Mouse (Mus musculus) hindbrain, embryonic 11.5 days (tissue): ENCODE data around the gene Dph3. TPM values are rescaled to one million over a fixed set of nuclear protein-coding genes. Genes with fewer than 3 reads are reported as not detected.
"Not testable (repeated sequence)": the region's sequence is repeated elsewhere in the genome, so short reads cannot be mapped to it uniquely, and the experiment has no call there.

Experiments used
- ATAC-seq: fragments of 200-750 bp; cut with Nextera tagmentation; 2 replicates; pipeline ENCODE4 v1.8.0; 2017; ENCODE audit warnings: mild to moderate bottlenecking, moderate TSS enrichment, moderate library complexity; ENCODE audit not compliant: low FRiP score
- DNase-seq: peaks from one replicate; pipeline ENCODE4 v3.0.0-alpha.2; 2015; ENCODE audit warnings: low spot score
- H3K27ac ChIP-seq: fragments of 300-500 bp; sonication (generic); 2 replicates; pipeline ENCODE4 v1.5.1; 2014; ENCODE audit warnings: mild to moderate bottlenecking, low read depth, low read length
- H3K27me3 ChIP-seq: fragments of 300-500 bp; sonication (generic); 2 replicates; pipeline ENCODE4 v1.6.1; 2014; ENCODE audit warnings: mild to moderate bottlenecking, low read length, moderate library complexity, mixed read lengths; ENCODE audit not compliant: control insufficient read depth, insufficient read depth
- H3K36me3 ChIP-seq: fragments of 300-500 bp; sonication (generic); 2 replicates; pipeline ENCODE4 v1.6.1; 2014; ENCODE audit warnings: mild to moderate bottlenecking, low read length, moderate library complexity, mixed read lengths; ENCODE audit not compliant: control insufficient read depth, insufficient read depth
- H3K4me1 ChIP-seq: fragments of 300-500 bp; sonication (generic); replicated peaks from 2 replicates; pipeline ENCODE4 v1.6.1; 2014; ENCODE audit warnings: low read length, mixed read lengths; ENCODE audit not compliant: control insufficient read depth, insufficient read depth
- H3K4me2 ChIP-seq: fragments of 300-500 bp; sonication (generic); replicated peaks from 2 replicates; pipeline ENCODE4 v1.6.1; 2014; ENCODE audit warnings: mild to moderate bottlenecking, low read depth, low read length
- H3K4me3 ChIP-seq: fragments of 300-500 bp; sonication (generic); 2 replicates; pipeline ENCODE4 v1.5.1; 2014; ENCODE audit warnings: low read depth, low read length
- H3K9ac ChIP-seq: fragments of 300-500 bp; sonication (generic); 2 replicates; pipeline ENCODE4 v1.6.1; 2014; ENCODE audit warnings: low read depth, low read length
- H3K9me3 ChIP-seq: fragments of 300-500 bp; sonication (generic); 2 replicates; pipeline ENCODE4 v1.6.1; 2016; ENCODE audit warnings: low read length; ENCODE audit not compliant: control insufficient read depth
- WGBS: fragments of 180-500 bp; shearing (Covaris S2); extraction: QIAGEN DNeasy Blood & Tissue Kit; methylation state at CpG from one replicate; pipeline ENCODE4 v1.1.7; 2014; 5-methylcytosine and 5-hydroxymethylcytosine counted together
- polyA plus RNA-seq: library from polyadenylated mRNA; unstranded; fragments of >200 nt; fragmentation: Nextera tagmentation; extraction: Ambion mirVana; gene quantifications from 2 replicates; pipeline ENCODE4 v1.2.1, GENCODE M21; 2014

Dph3 gene
- polyA plus RNA-seq, 1 experiment from 2014 or later, result 83.3 TPM

- WGBS, result 92% methylated on average over 10 of the region's 10 CpGs
- not testable (repeated sequence) for H3K4me2 ChIP-seq, H3K27ac ChIP-seq, H3K4me1 ChIP-seq, ATAC-seq, H3K36me3 ChIP-seq, H3K27me3 ChIP-seq, H3K9ac ChIP-seq, DNase-seq, H3K9me3 ChIP-seq, H3K4me3 ChIP-seq
Measured at GRCm38 (mm10) chr14:32112124-32112523, 26.6 kb upstream of the Dph3 start.

GRCm38 (mm10) chr14:32106911-32107310 lies 21.4 kb upstream of the Dph3 start:
- Histone ChIP-seq H3K4me1 (no peaks in the 10 kb centered on the region), H3K4me2 (no peak overlapping the region), H3K36me3 (no peaks in the 10 kb centered on the region), H3K27ac (no peak overlapping the region), H3K9me3 (no peaks in the 10 kb centered on the region), H3K27me3 (no peaks in the 10 kb centered on the region), H3K4me3 (no peak overlapping the region), H3K9ac (no peak overlapping the region)
- WGBS, result 93% methylated on average over 4 of the region's 4 CpGs
- DNase-seq (no peak), ATAC-seq (no peak)

GRCm38 (mm10) chr14:32105663-32106062 lies 20.1 kb upstream of the Dph3 start:
- WGBS, result 57% methylated on average over 7 of the region's 7 CpGs
- H3K36me3 ChIP-seq, result no peaks in the 10 kb centered on the region
- no peak for DNase-seq
- H3K4me2 ChIP-seq, result no peak overlapping the region
- H3K4me3 ChIP-seq, result no peak overlapping the region
- no peak overlapping the region for H3K27ac ChIP-seq
- no peaks in the 10 kb centered on the region for H3K27me3 ChIP-seq
- no peak overlapping the region for H3K9ac ChIP-seq
- ATAC-seq, result no peak
- H3K9me3 ChIP-seq, result no peaks in the 10 kb centered on the region
- no peaks in the 10 kb centered on the region for H3K4me1 ChIP-seq

- Histone ChIP-seq H3K36me3 (peaks cover 9% of the 10 kb centered on the region; the same call in 1 of the 2 replicates), H3K27me3 (no peaks in the 10 kb centered on the region), H3K27ac (no peak overlapping the region), H3K4me3 (no peak overlapping the region), H3K4me2 (no peak overlapping the region), H3K4me1 (no peaks in the 10 kb centered on the region), H3K9me3 (no peaks in the 10 kb centered on the region), H3K9ac (no peak overlapping the region)
- 82% methylated on average over 4 of the region's 4 CpGs for WGBS
- ATAC-seq (no peak), DNase-seq (no peak)
Measured at GRCm38 (mm10) chr14:32103556-32103955, 18.0 kb upstream of the Dph3 start.

- Histone ChIP-seq H3K27me3 (no peaks in the 10 kb centered on the region), H3K36me3 (peaks cover 9% of the 10 kb centered on the region; the same call in 1 of the 2 replicates)
Measured at GRCm38 (mm10) chr14:32098951-32099350, 13.4 kb upstream of the Dph3 start.

GRCm38 (mm10) chr14:32097691-32098090 lies 12.2 kb upstream of the Dph3 start:
- H3K4me3 ChIP-seq, result no peak overlapping the region
- 93% methylated on average over 7 of the region's 7 CpGs for WGBS
- H3K4me2 ChIP-seq, result no peak overlapping the region
- no peaks in the 10 kb centered on the region for H3K9me3 ChIP-seq
- H3K27me3 ChIP-seq, result no peaks in the 10 kb centered on the region
- H3K36me3 ChIP-seq, result peaks cover 12% of the 10 kb centered on the region; the same call in 1 of the 2 replicates
- no peaks in the 10 kb centered on the region for H3K4me1 ChIP-seq
- H3K27ac ChIP-seq, result no peak overlapping the region
- ATAC-seq (no peak), DNase-seq (no peak)
- no peak overlapping the region for H3K9ac ChIP-seq

More at GRCm38 (mm10) chr14:32098951-32099350, 13.4 kb upstream of the Dph3 start:
- ATAC-seq (no peak), DNase-seq (no peak)
- Histone ChIP-seq H3K4me3 (no peak overlapping the region), H3K4me2 (no peak overlapping the region), H3K9me3 (no peaks in the 10 kb centered on the region), H3K9ac (no peak overlapping the region), H3K4me1 (no peaks in the 10 kb centered on the region), H3K27ac (no peak overlapping the region)
- 88% methylated on average over 3 of the region's 3 CpGs for WGBS

GRCm38 (mm10) chr14:32096740-32097139 lies 11.2 kb upstream of the Dph3 start:
- Histone ChIP-seq H3K9me3 (no peaks in the 10 kb centered on the region), H3K27ac (no peak overlapping the region), H3K4me1 (no peaks in the 10 kb centered on the region), H3K9ac (no peak overlapping the region), H3K4me3 (no peak overlapping the region), H3K4me2 (no peak overlapping the region), H3K36me3 (peaks cover 12% of the 10 kb centered on the region; the same call in 1 of the 2 replicates), H3K27me3 (no peaks in the 10 kb centered on the region)
- no peak for ATAC-seq
- DNase-seq, result no peak
- 81% methylated on average over 5 of the region's 5 CpGs for WGBS

GRCm38 (mm10) chr14:32095646-32096045 lies 10.1 kb upstream of the Dph3 start:
- no peaks in the 10 kb centered on the region for H3K9me3 ChIP-seq
- no peak overlapping the region for H3K9ac ChIP-seq
- H3K27ac ChIP-seq, result no peak overlapping the region
- DNase-seq, result no peak
- ATAC-seq, result no peak
- H3K4me3 ChIP-seq, result no peak overlapping the region
- no peaks in the 10 kb centered on the region for H3K4me1 ChIP-seq
- WGBS, result 91% methylated on average over 5 of the region's 5 CpGs
- H3K36me3 ChIP-seq, result peaks cover 12% of the 10 kb centered on the region; the same call in 1 of the 2 replicates
- no peak overlapping the region for H3K4me2 ChIP-seq
- H3K27me3 ChIP-seq, result no peaks in the 10 kb centered on the region

GRCm38 (mm10) chr14:32093500-32094117 lies 8.1 kb upstream of the Dph3 start:
- Histone ChIP-seq H3K4me2 (no peak overlapping the region), H3K4me1 (no peaks in the 10 kb centered on the region), H3K27ac (no peak overlapping the region), H3K9me3 (no peaks in the 10 kb centered on the region), H3K4me3 (no peak overlapping the region), H3K36me3 (0 out of 2 replicates have a peak, but pooled peaks cover 3% of the 10 kb centered on the region), H3K27me3 (no peaks in the 10 kb centered on the region), H3K9ac (no peak overlapping the region)
- 93% methylated on average over 11 of the region's 11 CpGs for WGBS
- ATAC-seq (no peak), DNase-seq (no peak)
